Mouse (Mus musculus): ENCODE measurements around the gene Msmb. TPM values are rescaled to one million over a fixed set of nuclear protein-coding genes. Genes with fewer than 3 reads are reported as not detected.
A peak's percentile ranks its signal among the peaks of the same experiment; 100 is the strongest.

The Msmb gene
- polyA plus RNA-seq, 1 experiment from 2014 or later: not detected

DNA sequence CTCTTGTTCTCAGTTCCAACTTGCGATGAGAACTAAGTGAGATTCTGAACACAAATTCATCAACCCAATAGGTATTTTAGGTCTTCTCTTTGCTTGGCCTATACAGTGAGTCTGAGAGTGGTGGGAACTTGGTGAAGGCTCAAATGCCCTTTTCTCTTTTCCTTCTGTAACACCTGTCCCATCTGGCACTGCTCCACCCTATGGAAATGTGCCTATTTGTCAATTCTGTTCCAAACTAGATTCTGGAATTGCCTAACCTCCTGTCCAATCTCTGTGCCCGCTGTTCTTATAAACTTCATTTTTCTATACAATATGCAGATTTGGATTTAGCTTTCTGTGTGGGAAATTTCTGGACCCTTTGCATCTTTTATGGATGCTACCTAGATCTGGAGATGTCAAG is 11.3 kb downstream of the Msmb start:
- Histone ChIP-seq H3K27ac (ENCODE audit: low read depth) (no peak overlapping the region), H3K36me3 (ENCODE audit: control insufficient read depth, insufficient read depth, low read length) (no peaks in the 10 kb centered on the region), H3K27me3 (replicated peaks; ENCODE audit: control insufficient read depth, insufficient read depth, low read length) (no peaks in the 10 kb centered on the region), H3K4me3 (ENCODE audit: low read depth, low read length) (no peak overlapping the region), H3K4me1 (replicated peaks; ENCODE audit: control insufficient read depth, insufficient read depth, low read length) (no peaks in the 10 kb centered on the region), H3K4me2 (ENCODE audit: low read length) (no peak overlapping the region), H3K9ac (ENCODE audit: low read length) (no peak overlapping the region), H3K9me3 (ENCODE audit: control insufficient read depth, low read length) (no peaks in the 10 kb centered on the region)
- 97% methylated on average over 2 of the region's 2 CpGs for WGBS
- no peak for ATAC-seq (replicated peaks; ENCODE audit: low FRiP score, low TSS enrichment, low read depth)
- DNase-seq (ENCODE audit: low spot score): no peak

DNA sequence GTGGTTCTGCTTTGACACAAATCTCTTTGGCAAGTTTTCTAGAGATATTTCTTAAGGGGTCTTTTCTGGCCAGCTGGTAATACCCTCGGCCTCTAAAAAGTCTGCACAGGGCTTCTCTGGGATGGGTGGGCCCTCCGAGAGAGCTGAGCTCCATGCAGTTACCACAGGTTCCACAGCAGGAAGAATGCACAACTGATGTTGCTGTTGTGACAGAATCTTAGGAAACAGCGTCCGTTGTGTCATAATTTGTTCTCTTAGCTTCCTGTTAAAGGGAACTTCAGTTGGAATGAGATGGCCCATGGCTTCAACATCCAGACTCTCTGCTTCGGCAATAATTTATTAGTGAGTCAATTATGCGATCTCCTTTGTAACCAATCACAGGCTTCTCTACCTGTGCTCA is 12.9 kb downstream of the Msmb start:
- H3K4me2 ChIP-seq (ENCODE audit: low read length): no peak overlapping the region
- no peak overlapping the region for H3K27ac ChIP-seq (ENCODE audit: low read depth)
- H3K4me3 ChIP-seq (ENCODE audit: low read depth, low read length): no peak overlapping the region
- WGBS: 86% methylated on average over 6 of the region's 6 CpGs
- no peaks in the 10 kb centered on the region for H3K9me3 ChIP-seq (ENCODE audit: control insufficient read depth, low read length)
- no peak for DNase-seq (ENCODE audit: low spot score)
- ATAC-seq (replicated peaks; ENCODE audit: low FRiP score, low TSS enrichment, low read depth): no peak
- no peaks in the 10 kb centered on the region for H3K36me3 ChIP-seq (ENCODE audit: control insufficient read depth, insufficient read depth, low read length)
- H3K4me1 ChIP-seq (replicated peaks; ENCODE audit: control insufficient read depth, insufficient read depth, low read length): no peaks in the 10 kb centered on the region; the same call in 1 of the 2 replicates
- H3K27me3 ChIP-seq (replicated peaks; ENCODE audit: control insufficient read depth, insufficient read depth, low read length): no peaks in the 10 kb centered on the region
- H3K9ac ChIP-seq (ENCODE audit: low read length): no peak overlapping the region

DNA sequence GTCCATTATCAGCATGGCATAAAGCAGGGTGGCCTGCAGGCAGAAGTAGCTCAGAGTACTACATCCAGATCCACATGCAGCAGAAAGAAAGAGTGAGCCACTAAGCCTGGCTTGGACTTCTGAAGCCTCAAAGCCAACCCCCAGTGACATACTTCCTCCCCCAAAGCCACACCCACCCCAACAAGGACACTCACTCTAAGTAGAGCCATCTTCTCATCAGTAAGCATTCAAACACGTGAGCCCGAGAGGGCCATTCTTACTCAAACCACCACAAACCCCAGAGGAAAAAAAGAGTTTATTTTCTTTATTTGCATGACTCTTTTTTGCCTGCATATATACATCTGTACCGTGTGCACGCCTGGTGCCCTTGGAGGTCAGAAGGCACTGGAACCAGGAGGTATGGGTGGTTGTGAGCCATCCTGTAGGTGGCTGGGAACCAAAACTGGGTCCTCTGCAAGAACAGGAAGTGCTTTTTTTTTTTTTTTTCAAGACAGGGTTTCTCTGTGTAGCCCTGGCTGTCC is 17.4 kb downstream of the Msmb start:
- Histone ChIP-seq H3K27ac (ENCODE audit: low read depth) (0 out of 2 replicates have a peak overlapping the region, but pooled peaks have one; percentile 13), H3K4me3 (ENCODE audit: low read depth, low read length) (peak overlapping the region; percentile 82), H3K4me2 (ENCODE audit: low read length) (peak overlapping the region; percentile 72), H3K27me3 (replicated peaks; ENCODE audit: control insufficient read depth, insufficient read depth, low read length) (no peaks in the 10 kb centered on the region), H3K4me1 (replicated peaks; ENCODE audit: control insufficient read depth, insufficient read depth, low read length) (peaks cover 13% of the 10 kb centered on the region), H3K9me3 (ENCODE audit: control insufficient read depth, low read length) (no peaks in the 10 kb centered on the region), H3K36me3 (ENCODE audit: control insufficient read depth, insufficient read depth, low read length) (no peaks in the 10 kb centered on the region), H3K9ac (ENCODE audit: low read length) (peak overlapping the region; percentile 46; the same call in 1 of the 2 replicates)
- ATAC-seq (replicated peaks; ENCODE audit: low FRiP score, low TSS enrichment, low read depth): peak; percentile 44
- 29% methylated on average over 4 of the region's 4 CpGs for WGBS
- no peak for DNase-seq (ENCODE audit: low spot score)

DNA sequence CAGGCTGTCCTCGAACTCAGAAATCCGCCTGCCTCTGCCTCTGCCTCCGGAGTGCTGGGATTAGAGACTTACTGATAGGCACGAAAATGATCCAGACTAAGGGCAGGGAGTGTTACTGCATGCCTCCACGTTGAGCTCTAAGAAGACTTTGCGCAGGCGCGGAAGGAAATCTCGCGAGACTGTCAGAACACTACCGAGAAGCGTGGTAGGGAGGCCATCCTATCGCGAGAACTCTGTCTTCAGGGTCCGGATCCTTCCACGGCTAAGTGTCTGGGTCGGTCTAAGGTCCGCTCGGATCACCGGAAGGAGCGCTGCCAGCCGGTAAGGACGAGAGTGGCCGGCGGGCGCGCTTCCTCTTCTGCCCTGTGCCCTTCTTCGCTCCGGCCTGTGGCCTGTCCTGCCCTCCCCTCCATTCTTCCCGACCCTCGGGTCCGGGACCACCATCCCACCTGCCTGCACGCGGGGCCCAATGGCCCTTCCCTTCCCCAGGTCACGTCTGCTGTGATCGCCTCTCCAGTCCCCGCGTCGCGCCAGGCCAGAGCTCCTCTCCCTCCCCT is 17.9 kb downstream of the Msmb start, which contains the start of gene Ncoa4:
Gene Ncoa4 (plus strand): TSS at position 176 of the 557 bp plus-strand sequence.
- Histone ChIP-seq H3K9me3 (ENCODE audit: control insufficient read depth, low read length) (no peaks in the 10 kb centered on the region), H3K4me2 (ENCODE audit: low read length) (peak within 1 kb of the TSS; percentile 72), H3K36me3 (ENCODE audit: control insufficient read depth, insufficient read depth, low read length) (no peaks in the 10 kb centered on the region), H3K4me1 (replicated peaks; ENCODE audit: control insufficient read depth, insufficient read depth, low read length) (peaks cover 16% of the 10 kb centered on the region), H3K27ac (ENCODE audit: low read depth) (peak within 1 kb of the TSS; percentile 79), H3K27me3 (replicated peaks; ENCODE audit: control insufficient read depth, insufficient read depth, low read length) (no peaks in the 10 kb centered on the region), H3K9ac (ENCODE audit: low read length) (peak within 1 kb of the TSS; percentile 87), H3K4me3 (ENCODE audit: low read depth, low read length) (peak within 1 kb of the TSS; percentile 82)
- under 1% methylated on average over 40 of the region's 40 CpGs for WGBS
- DNase-seq (ENCODE audit: low spot score) (peak; percentile 98), ATAC-seq (replicated peaks; ENCODE audit: low FRiP score, low TSS enrichment, low read depth) (peak; percentile 93)

DNA sequence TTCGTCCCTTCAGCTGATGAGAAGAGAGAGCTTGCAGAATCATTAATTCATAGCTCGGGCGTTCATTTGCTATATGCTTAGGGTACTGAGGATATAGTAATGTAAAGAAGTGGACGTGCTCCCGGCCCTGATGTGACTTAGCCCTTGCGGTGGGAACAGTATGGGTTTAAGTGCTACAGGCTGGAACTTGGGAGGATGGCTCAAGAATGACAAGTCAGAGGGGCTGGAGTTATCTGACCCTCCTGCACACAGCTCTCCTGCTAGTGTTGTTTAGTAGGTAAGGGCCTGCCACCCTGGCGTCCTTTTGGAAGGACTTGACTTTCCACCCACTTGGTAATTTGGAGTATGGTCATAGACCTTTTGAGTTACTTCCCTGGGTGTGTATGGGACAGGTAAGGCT is 18.7 kb downstream of the Msmb start:
- ATAC-seq (replicated peaks; ENCODE audit: low FRiP score, low TSS enrichment, low read depth) (no peak), DNase-seq (ENCODE audit: low spot score) (no peak)
- WGBS: 35% methylated on average over 7 of the region's 7 CpGs
- Histone ChIP-seq H3K4me3 (ENCODE audit: low read depth, low read length) (peak overlapping the region; percentile 82), H3K27me3 (replicated peaks; ENCODE audit: control insufficient read depth, insufficient read depth, low read length) (no peaks in the 10 kb centered on the region), H3K4me2 (ENCODE audit: low read length) (peak overlapping the region; percentile 72), H3K9ac (ENCODE audit: low read length) (peak overlapping the region; percentile 87), H3K4me1 (replicated peaks; ENCODE audit: control insufficient read depth, insufficient read depth, low read length) (peaks cover 20% of the 10 kb centered on the region), H3K9me3 (ENCODE audit: control insufficient read depth, low read length) (no peaks in the 10 kb centered on the region), H3K36me3 (ENCODE audit: control insufficient read depth, insufficient read depth, low read length) (no peaks in the 10 kb centered on the region), H3K27ac (ENCODE audit: low read depth) (peak overlapping the region; percentile 79)

DNA sequence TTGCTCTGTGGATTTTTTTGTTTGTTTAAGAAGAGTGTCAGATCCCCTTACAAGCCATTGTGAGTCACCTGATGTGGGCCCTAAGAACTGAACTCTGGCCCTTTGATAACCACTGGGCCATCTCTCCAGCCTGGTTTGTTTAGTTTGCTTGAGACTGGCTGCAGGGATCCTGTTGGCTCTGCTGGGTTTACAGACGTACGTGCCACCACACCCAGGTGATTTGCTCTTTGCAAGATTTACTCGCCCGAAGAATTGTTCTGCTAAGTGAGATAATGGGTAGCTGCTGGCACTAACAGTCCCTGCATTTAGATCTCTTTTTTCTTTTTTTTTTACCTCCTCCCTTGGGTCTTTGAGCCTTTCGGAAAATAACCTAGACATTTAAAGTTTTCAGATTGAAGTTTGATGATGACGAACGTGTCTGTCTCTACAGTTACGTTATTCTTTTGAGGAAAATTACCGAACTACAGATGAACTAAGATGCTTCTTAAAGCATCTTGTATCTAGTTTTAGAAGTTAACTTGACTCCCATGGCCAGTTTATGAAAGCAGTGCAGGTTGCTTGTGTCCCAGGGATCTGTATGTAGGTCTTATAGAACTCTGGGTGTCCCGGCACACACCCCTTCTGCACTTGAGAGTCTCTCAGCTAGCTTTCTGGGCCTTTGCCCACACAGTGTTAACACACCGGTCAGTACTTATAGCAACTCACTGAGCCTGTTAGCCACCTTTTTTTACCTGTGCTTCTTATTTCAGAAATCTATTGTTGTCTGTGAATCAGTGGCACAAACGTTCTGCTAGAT is 19.5 kb downstream of the Msmb start:
- WGBS: 76% methylated on average over 12 of the region's 12 CpGs
- no peak; the same call in 1 of the 2 replicates for ATAC-seq (replicated peaks; ENCODE audit: low FRiP score, low TSS enrichment, low read depth)

DNA sequence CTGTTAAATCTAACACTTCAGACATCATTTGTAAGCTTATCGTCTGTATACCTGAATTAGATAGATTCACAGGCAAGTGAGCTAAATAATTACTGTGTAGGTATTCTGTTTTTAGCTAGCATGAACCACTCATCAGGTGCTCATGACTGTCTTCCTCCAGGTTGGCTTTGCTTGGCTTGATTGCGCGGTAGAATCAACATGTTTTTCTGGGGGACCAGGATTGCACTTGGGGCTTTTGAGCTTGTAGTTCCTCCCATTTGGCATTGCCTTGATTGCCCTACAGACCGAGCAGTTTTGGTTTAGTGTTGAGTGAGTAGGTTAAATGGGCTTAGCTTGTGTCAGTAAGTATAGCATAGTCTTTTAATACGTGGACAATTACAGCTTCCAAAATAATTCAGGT is 20.4 kb downstream of the Msmb start:
- H3K4me2 ChIP-seq (ENCODE audit: low read length): peak overlapping the region; percentile 72
- H3K27me3 ChIP-seq (replicated peaks; ENCODE audit: control insufficient read depth, insufficient read depth, low read length): no peaks in the 10 kb centered on the region
- H3K4me1 ChIP-seq (replicated peaks; ENCODE audit: control insufficient read depth, insufficient read depth, low read length): peaks cover 20% of the 10 kb centered on the region
- 91% methylated on average over 5 of the region's 5 CpGs for WGBS
- DNase-seq (ENCODE audit: low spot score) (no peak), ATAC-seq (replicated peaks; ENCODE audit: low FRiP score, low TSS enrichment, low read depth) (no peak)
- H3K27ac ChIP-seq (ENCODE audit: low read depth): no peak overlapping the region
- H3K9me3 ChIP-seq (ENCODE audit: control insufficient read depth, low read length): no peaks in the 10 kb centered on the region
- H3K9ac ChIP-seq (ENCODE audit: low read length): no peak overlapping the region
- H3K36me3 ChIP-seq (ENCODE audit: control insufficient read depth, insufficient read depth, low read length): no peaks in the 10 kb centered on the region
- peak overlapping the region; percentile 14; the same call in 1 of the 2 replicates for H3K4me3 ChIP-seq (ENCODE audit: low read depth, low read length)

More for the DNA sequence above, 19.5 kb downstream of the Msmb start:
- H3K9me3 ChIP-seq (ENCODE audit: control insufficient read depth, low read length): no peaks in the 10 kb centered on the region
- peak overlapping the region; percentile 72 for H3K4me2 ChIP-seq (ENCODE audit: low read length)
- H3K9ac ChIP-seq (ENCODE audit: low read length): peak overlapping the region; percentile 87
- DNase-seq (ENCODE audit: low spot score): no peak
- peak overlapping the region; percentile 0; the same call in 1 of the 2 replicates for H3K27ac ChIP-seq (ENCODE audit: low read depth)
- H3K4me1 ChIP-seq (replicated peaks; ENCODE audit: control insufficient read depth, insufficient read depth, low read length): peaks cover 20% of the 10 kb centered on the region
- no peaks in the 10 kb centered on the region for H3K36me3 ChIP-seq (ENCODE audit: control insufficient read depth, insufficient read depth, low read length)
- peak overlapping the region; percentile 82 for H3K4me3 ChIP-seq (ENCODE audit: low read depth, low read length)
- no peaks in the 10 kb centered on the region for H3K27me3 ChIP-seq (replicated peaks; ENCODE audit: control insufficient read depth, insufficient read depth, low read length)

DNA sequence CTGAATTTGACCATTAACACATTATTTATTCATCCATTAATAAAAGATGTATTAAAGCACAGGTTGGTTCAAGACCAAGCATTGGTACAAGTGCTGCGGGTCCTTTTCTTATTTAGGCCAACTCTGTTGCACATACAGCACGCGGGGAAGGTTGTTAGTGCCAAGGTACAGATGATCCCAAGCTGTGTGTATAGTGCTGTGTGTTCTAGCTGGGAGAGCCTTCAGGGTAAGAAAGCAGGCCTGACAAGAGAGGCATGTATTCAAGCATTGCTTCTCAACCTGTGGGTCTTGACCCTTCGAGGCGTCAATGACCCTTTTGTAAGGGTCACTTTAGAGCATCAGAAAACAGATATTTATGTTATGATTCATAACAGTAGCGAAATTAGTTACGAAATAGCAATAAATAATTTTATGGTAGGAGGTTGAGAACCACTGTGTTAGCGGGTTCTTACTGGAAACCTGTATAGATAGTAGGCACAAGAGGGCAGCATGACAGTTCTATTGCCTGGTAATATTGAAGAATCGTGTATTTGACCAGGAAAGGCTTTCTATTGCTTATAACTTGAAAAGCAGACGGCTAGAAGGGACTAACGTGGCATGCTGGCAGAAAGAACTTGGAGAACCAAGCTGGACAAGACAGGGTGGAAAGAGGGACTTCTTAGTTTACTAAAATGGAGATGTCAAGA is 21.5 kb downstream of the Msmb start:
- WGBS: 87% methylated on average over 11 of the region's 11 CpGs
- no peak for ATAC-seq (replicated peaks; ENCODE audit: low FRiP score, low TSS enrichment, low read depth)
- Histone ChIP-seq H3K9ac (ENCODE audit: low read length) (no peak overlapping the region), H3K36me3 (ENCODE audit: control insufficient read depth, insufficient read depth, low read length) (no peaks in the 10 kb centered on the region), H3K4me1 (replicated peaks; ENCODE audit: control insufficient read depth, insufficient read depth, low read length) (peaks cover 20% of the 10 kb centered on the region), H3K27me3 (replicated peaks; ENCODE audit: control insufficient read depth, insufficient read depth, low read length) (no peaks in the 10 kb centered on the region), H3K9me3 (ENCODE audit: control insufficient read depth, low read length) (no peaks in the 10 kb centered on the region), H3K4me2 (ENCODE audit: low read length) (no peak overlapping the region), H3K4me3 (ENCODE audit: low read depth, low read length) (no peak overlapping the region), H3K27ac (ENCODE audit: low read depth) (0 out of 2 replicates have a peak overlapping the region, but pooled peaks have one; percentile 6)
- DNase-seq (ENCODE audit: low spot score): no peak
